Mouse (Mus musculus) frontal cortex, postnatal 14 days (tissue): ENCODE measurements at regions not wholly inside any gene's neighbourhood (a gene's known extent, or its start where the extent isn't known, plus 50 kb on each side); places are given as distances from the start of the nearest gene placed in this dataset.

Experiments used
- DNase-seq, 2 experiments: peaks; one replicate each; pipeline ENCODE4 v3.0.0; 2022; ENCODE audit warnings: low spot score in 2 of 2

GRCm38 (mm10) chr4:9132982-9133625, 894.3 kb upstream of the Car8 start:
- peak in 1 of 2 experiments; percentile 4 for DNase-seq

- DNase-seq = no peak
Observed at GRCm38 (mm10) chr4:9132356-9132755, 893.5 kb upstream of the Car8 start.

GRCm38 (mm10) chr4:9131610-9132009, 892.8 kb upstream of the Car8 start:
- DNase-seq = no peak

GRCm38 (mm10) chr4:9125236-9125963, 886.6 kb upstream of the Car8 start:
- DNase-seq = no peak

- DNase-seq = no peak
Observed at GRCm38 (mm10) chr4:9124586-9125232, 885.9 kb upstream of the Car8 start.

- DNase-seq = no peak
Observed at GRCm38 (mm10) chr4:9124109-9124508, 885.3 kb upstream of the Car8 start.

GRCm38 (mm10) chr4:9123396-9124031, 884.7 kb upstream of the Car8 start:
- no peak for DNase-seq

- no peak for DNase-seq
Observed at GRCm38 (mm10) chr4:9122639-9123286, 883.9 kb upstream of the Car8 start.

- DNase-seq = no peak
Observed at GRCm38 (mm10) chr4:9116955-9117647, 878.3 kb upstream of the Car8 start.

GRCm38 (mm10) chr4:9115874-9116273, 877.0 kb upstream of the Car8 start:
- no peak for DNase-seq

- no peak for DNase-seq
Observed at GRCm38 (mm10) chr4:9113982-9114381, 875.1 kb upstream of the Car8 start.

GRCm38 (mm10) chr4:9110355-9110754, 871.5 kb upstream of the Car8 start:
- DNase-seq = no peak

- no peak for DNase-seq
Observed at GRCm38 (mm10) chr4:9107295-9107694, 868.5 kb upstream of the Car8 start.

GRCm38 (mm10) chr4:9106778-9107177, 867.9 kb upstream of the Car8 start:
- no peak for DNase-seq

GRCm38 (mm10) chr4:9104657-9105056, 865.8 kb upstream of the Car8 start:
- DNase-seq = no peak

- DNase-seq = no peak
Observed at GRCm38 (mm10) chr4:9103958-9104357, 865.1 kb upstream of the Car8 start.

GRCm38 (mm10) chr4:9096809-9097700, 858.2 kb upstream of the Car8 start:
- DNase-seq = peak; percentile 54 to 89

- DNase-seq = no peak
Observed at GRCm38 (mm10) chr4:9096274-9096673, 857.4 kb upstream of the Car8 start.

- DNase-seq = no peak
Observed at GRCm38 (mm10) chr4:9095646-9096045, 856.8 kb upstream of the Car8 start.

GRCm38 (mm10) chr4:9094522-9094921, 855.7 kb upstream of the Car8 start:
- no peak for DNase-seq
